Mouse (Mus musculus): Measurements from ENCODE around the gene Adamts2.

DNA sequence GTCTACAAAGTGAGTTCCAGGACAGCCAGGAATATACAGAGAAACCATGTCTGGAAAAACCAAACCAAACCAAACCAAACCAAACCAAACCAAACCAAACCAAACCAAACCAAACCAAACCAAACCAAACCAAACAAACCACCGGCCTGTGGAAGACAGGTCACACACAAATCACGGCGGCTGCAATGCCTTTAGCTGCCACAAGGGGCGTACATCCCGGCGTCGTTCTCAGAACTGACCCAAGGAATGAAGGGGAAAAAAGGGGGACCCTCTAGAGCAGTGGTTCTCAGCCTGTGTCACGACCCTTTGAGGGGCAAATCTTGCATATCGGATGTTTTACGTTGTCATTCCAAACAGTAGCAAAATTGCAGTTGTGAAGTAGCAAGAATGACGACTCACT, 12.8 kb upstream of the Adamts2 start:
- TF ChIP-seq TBP (conservative IDR thresholded peaks at IDR 0.05; ENCODE audit: low read depth, low read length) = no peak
- no peak for TF ChIP-seq MAX (IDR thresholded peaks at IDR 0.05; ENCODE audit: low read length)
- TF ChIP-seq POLR2A (IDR thresholded peaks at IDR 0.05; ENCODE audit: low read depth, low read length) = no peak
- peak; percentile 72 to 90 for TF ChIP-seq CTCF (conservative IDR thresholded peaks at IDR 0.05 in 1 of 2, IDR thresholded peaks at IDR 0.05 in 1 of 2; ENCODE audit: low read depth in 2 of 2, low read length in 2 of 2)
- TF ChIP-seq EP300 (IDR thresholded peaks at IDR 0.05; ENCODE audit: low read length) = no peak
- TF ChIP-seq HCFC1 (IDR thresholded peaks at IDR 0.05; ENCODE audit: low read depth, low read length) = no peak

All from CH12.LX (cell line).